Mouse (Mus musculus): Measurements from ENCODE around the gene Cpe. TPM values are rescaled to one million over a fixed set of nuclear protein-coding genes. Genes with fewer than 3 reads are reported as not detected.

The Cpe gene
- polyA plus RNA-seq (2014; fragmentation: Illumina TruSeq; extraction: RNeasy Lipid Tissue Mini Kit (QIAGEN cat#74804); ENCODE audit: low read depth, low replicate concordance) = 261 TPM

DNA sequence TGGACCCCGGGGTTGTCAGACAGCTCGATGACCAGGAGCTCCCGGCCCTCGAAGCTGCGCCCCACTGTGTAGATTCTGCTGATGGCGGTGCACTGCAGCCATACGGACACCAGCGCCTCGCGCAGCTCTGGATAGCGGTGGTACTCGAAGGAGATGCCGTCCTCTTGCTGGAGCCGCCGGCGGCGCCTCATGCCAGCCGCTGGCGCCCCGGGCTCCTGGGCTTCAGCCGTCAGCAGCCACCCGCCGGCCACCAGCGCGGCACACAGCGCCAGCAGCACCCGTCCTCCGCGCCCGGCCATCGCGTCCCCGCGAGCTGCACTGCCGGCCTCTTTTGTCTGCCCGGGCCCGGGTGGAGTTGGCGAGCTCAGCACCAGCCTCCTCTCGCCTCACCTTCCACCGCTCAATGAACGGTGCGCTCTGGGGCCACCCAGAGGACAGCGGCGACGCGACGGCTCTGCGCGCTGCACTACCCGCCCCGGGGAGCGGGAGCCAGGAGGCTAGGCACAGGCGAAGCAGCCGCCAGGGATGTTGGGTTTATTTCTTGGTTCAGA lies at the start of gene Cpe:
Cpe (minus strand) TSS at position 404 of the 551 bp plus-strand sequence.

GRCm38 (mm10) chr8:64733271-64733943 lies 40.6 kb upstream of the Cpe start, which contains the start of gene Msmo1:
TSS of gene Msmo1 (minus strand) at chr8:64733792.

Other genes with a start within 250 kb of the Cpe start
- 40.7 TPM for gene Msmo1, start 40.7 kb upstream of the Cpe start, polyA plus RNA-seq (2014; fragmentation: Illumina TruSeq; extraction: RNeasy Lipid Tissue Mini Kit (QIAGEN cat#74804); ENCODE audit: low read depth, low replicate concordance)
- 3.2 TPM for gene Klhl2, start 157.0 kb upstream of the Cpe start, polyA plus RNA-seq (2014; fragmentation: Illumina TruSeq; extraction: RNeasy Lipid Tissue Mini Kit (QIAGEN cat#74804); ENCODE audit: low read depth, low replicate concordance)